Mouse (Mus musculus) adrenal gland (tissue): Measurements from ENCODE around the gene Cryab.

Source experiments
- intact Hi-C: fragments of 180-260 bp; cut with DNase I; formaldehyde crosslinking; loops from one replicate; pipeline ENCODE4 v1.15.1; 2025

Gene Cryab

GRCm38 (mm10) chr9:50776162-50776760, 25.1 kb downstream of the Cryab start:
- intact Hi-C loops = no loop called here

DNA sequence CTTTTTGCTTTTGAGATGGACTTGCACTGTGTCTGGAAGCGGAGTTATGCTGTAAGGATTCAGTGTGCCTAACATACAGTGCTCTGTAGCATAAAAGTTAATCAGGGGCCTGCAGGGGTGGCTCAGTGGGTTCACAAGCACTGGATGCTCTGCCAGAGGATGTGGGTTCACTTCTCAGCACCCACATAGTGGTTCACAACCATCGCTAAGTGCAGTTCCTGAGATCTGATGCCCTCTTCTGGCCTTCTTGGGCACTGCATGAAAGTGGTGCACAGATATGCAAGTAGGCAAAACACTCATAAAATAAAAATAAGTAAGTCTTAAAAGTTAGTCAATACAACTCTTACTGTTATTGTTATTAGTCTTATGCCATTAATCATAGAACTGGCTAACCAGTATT, 31.0 kb downstream of the Cryab start:
- intact Hi-C loops = loop anchor here (5.0 kb wide), 1 partner anchor 75 kb away; no protein-coding TSS in a partner anchor

DNA sequence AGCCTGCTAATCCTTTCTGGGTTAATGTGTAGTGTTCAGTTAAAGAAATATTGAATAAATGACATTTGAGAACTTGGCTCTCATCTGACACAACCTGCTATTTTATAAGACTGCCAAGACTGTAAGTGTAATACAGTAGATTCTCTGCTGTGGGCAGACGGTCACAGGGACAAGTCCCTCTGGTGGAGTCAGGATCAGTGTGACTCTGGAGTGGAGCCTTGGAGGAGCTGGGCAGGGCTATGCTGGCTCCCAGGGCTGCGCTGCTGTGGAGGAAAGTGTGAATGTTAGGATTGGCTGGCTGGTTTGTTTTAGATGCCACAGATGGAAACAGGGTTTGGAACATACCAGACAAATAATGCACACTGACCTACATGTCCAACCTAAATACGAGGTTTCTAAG, 44.1 kb downstream of the Cryab start:
- intact Hi-C loops = no loop called here

GRCm38 (mm10) chr9:50796776-50797175, 45.7 kb downstream of the Cryab start:
- intact Hi-C loops = no loop called here

GRCm38 (mm10) chr9:50797641-50798040, 46.5 kb downstream of the Cryab start:
- intact Hi-C loops = no loop called here

- intact Hi-C loops = no loop called here
These were observed 47.2 kb downstream of the Cryab start for GRCm38 (mm10) chr9:50798368-50798767.

DNA sequence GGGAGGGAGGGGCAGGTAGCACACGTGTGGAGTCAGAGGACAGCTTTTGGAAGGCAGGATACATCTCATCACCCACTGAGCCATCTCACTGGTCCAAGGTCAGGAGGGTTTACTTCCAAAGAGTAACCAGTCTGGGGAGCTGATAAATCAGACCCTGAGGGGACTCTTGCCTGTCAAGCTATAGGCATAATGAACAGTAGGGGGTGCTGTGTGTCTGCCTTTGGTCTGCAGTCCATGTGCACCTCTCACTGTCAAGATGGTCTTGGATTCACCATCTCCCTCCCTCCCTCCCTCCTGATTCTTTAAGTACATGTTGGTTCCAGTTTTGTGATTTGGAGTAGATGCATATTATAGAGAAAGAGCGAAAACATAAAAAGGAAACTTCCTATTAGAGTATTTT, 49.9 kb downstream of the Cryab start:
- intact Hi-C loops = no loop called here

DNA sequence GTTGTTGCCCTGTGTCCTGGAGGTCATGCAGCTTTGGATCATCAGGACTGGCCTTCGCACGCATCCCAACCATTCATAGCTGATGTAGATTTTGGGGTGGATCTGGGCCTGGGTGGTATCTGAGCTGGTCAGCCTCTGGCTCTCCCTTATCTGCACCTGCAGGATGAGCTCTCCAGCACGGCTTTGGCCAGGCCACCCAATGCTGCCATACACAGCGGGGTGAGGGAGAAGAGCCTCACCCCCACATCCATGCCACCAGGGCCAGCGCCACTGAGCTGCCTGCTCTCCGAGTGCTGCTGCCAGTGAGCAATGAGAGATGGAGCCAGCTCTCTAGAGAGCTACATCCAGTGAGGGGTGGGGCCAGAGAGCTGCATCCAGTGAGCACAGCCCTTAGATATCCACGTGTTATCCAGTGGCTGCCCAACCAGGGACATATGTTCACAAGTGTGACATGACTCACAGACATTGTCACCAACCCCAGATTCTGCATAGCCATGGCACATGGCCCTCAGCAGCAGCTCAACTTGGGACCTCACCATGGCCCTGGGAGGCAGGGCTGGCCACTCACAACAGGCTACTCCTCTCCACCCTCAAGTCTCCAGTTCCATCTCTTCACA, 52.0 kb downstream of the Cryab start:
- intact Hi-C loops = no loop called here
